Mouse (Mus musculus): ENCODE measurements around the gene Rabgap1. TPM values are rescaled to one million over a fixed set of nuclear protein-coding genes. Genes with fewer than 3 reads are reported as not detected.

The Rabgap1 gene
- polyA plus RNA-seq (2016; fragmentation: Nextera tagmentation; extraction: Ambion mirVana) = 52.7 and 61.1 TPM in 2 replicates

- Histone ChIP-seq H3K4me1 (peaks cover 6% of the 10 kb centered on the region; the same call in 1 of the 2 replicates), H3K4me3 (peak within 1 kb of the TSS; percentile 84), H3K36me3 (no peaks in the 10 kb centered on the region), H3K27me3 (replicated peaks) (no peaks in the 10 kb centered on the region), H3K27ac (peak within 1 kb of the TSS; percentile 66), H3K9ac (peak within 1 kb of the TSS; percentile 90), H3K9me3 (no peaks in the 10 kb centered on the region), H3K4me2 (replicated peaks) (peak within 1 kb of the TSS; percentile 74)
- peak; percentile 99 for ATAC-seq (ENCODE audit: low FRiP score, low read depth)
- 1% methylated on average over 51 of the region's 51 CpGs for WGBS
Measured at GRCm38 (mm10) chr2:37442611-37443591, at the start of gene Rabgap1, which contains the start of the genes Zbtb26 and Zbtb6. Rabgap1 (plus strand) TSS chr2:37443279. Zbtb26 (minus strand) TSS chr2:37443135. Zbtb6 (minus strand) TSS chr2:37443171.

- H3K4me2 ChIP-seq (replicated peaks) = no peak overlapping the region
Measured at GRCm38 (mm10) chr2:37395539-37395938, 47.5 kb upstream of the Rabgap1 start.

GRCm38 (mm10) chr2:37421903-37422302, 21.2 kb upstream of the Rabgap1 start:
- Histone ChIP-seq H3K4me2 (replicated peaks) (peak overlapping the region; percentile 68), H3K27ac (peak overlapping the region; percentile 89), H3K4me1 (peaks cover 6% of the 10 kb centered on the region), H3K4me3 (peak overlapping the region; percentile 98), H3K9me3 (no peaks in the 10 kb centered on the region), H3K9ac (peak overlapping the region; percentile 99), H3K27me3 (replicated peaks) (no peaks in the 10 kb centered on the region), H3K36me3 (no peaks in the 10 kb centered on the region)
- ATAC-seq (ENCODE audit: low FRiP score, low read depth) = no peak
- WGBS = 10% methylated on average over 3 of the region's 3 CpGs

More at GRCm38 (mm10) chr2:37395539-37395938, 47.5 kb upstream of the Rabgap1 start:
- ATAC-seq (ENCODE audit: low FRiP score, low read depth) = no peak
- no peaks in the 10 kb centered on the region for H3K4me1 ChIP-seq
- H3K9me3 ChIP-seq = no peaks in the 10 kb centered on the region
- no peak overlapping the region for H3K27ac ChIP-seq
- peaks cover 21% of the 10 kb centered on the region for H3K36me3 ChIP-seq
- H3K9ac ChIP-seq = no peak overlapping the region
- 71% methylated on average over 1 of the region's 1 CpGs for WGBS
- H3K27me3 ChIP-seq (replicated peaks) = no peaks in the 10 kb centered on the region
- no peak overlapping the region for H3K4me3 ChIP-seq

- H3K9me3 ChIP-seq = no peaks in the 10 kb centered on the region
- no peaks in the 10 kb centered on the region for H3K27me3 ChIP-seq (replicated peaks)
- peak within 1 kb of the TSS; percentile 98 for H3K4me3 ChIP-seq
- peak within 1 kb of the TSS; percentile 89 for H3K27ac ChIP-seq
- peak within 1 kb of the TSS; percentile 68 for H3K4me2 ChIP-seq (replicated peaks)
- no peaks in the 10 kb centered on the region for H3K36me3 ChIP-seq
- ATAC-seq (ENCODE audit: low FRiP score, low read depth) = peak; percentile 99
- H3K4me1 ChIP-seq = peaks cover 6% of the 10 kb centered on the region
- WGBS = under 1% methylated on average over 73 of the region's 75 CpGs
- peak within 1 kb of the TSS; percentile 99 for H3K9ac ChIP-seq
Measured at GRCm38 (mm10) chr2:37422306-37423304, 20.5 kb upstream of the Rabgap1 start, which contains the start of gene Rc3h2. Rc3h2 (minus strand) TSS chr2:37422903.

- H3K27ac ChIP-seq = no peak overlapping the region
- H3K36me3 ChIP-seq = peaks cover under 1% of the 10 kb centered on the region; the same call in 1 of the 2 replicates
- no peak for ATAC-seq (ENCODE audit: low FRiP score, low read depth)
- no peak overlapping the region for H3K4me3 ChIP-seq
- H3K9ac ChIP-seq = no peak overlapping the region
- no peaks in the 10 kb centered on the region for H3K27me3 ChIP-seq (replicated peaks)
- H3K4me1 ChIP-seq = peaks cover 6% of the 10 kb centered on the region
- no peaks in the 10 kb centered on the region for H3K9me3 ChIP-seq
- WGBS = 63% methylated on average over 3 of the region's 3 CpGs
- H3K4me2 ChIP-seq (replicated peaks) = no peak overlapping the region
Measured at GRCm38 (mm10) chr2:37423671-37424070, 19.4 kb upstream of the Rabgap1 start.

GRCm38 (mm10) chr2:37430593-37431464, 12.2 kb upstream of the Rabgap1 start:
- H3K9ac ChIP-seq = peak overlapping the region; percentile 82
- ATAC-seq (ENCODE audit: low FRiP score, low read depth) = peak; percentile 97
- H3K4me1 ChIP-seq = peaks cover 11% of the 10 kb centered on the region
- H3K36me3 ChIP-seq = peaks cover 10% of the 10 kb centered on the region; the same call in 1 of the 2 replicates
- H3K4me2 ChIP-seq (replicated peaks) = peak overlapping the region; percentile 82
- peak overlapping the region; percentile 60 for H3K4me3 ChIP-seq
- no peaks in the 10 kb centered on the region for H3K27me3 ChIP-seq (replicated peaks)
- no peaks in the 10 kb centered on the region for H3K9me3 ChIP-seq
- H3K27ac ChIP-seq = peak overlapping the region; percentile 96
- under 1% methylated on average over 38 of the region's 38 CpGs for WGBS

GRCm38 (mm10) chr2:37431609-37432008, 11.5 kb upstream of the Rabgap1 start:
- H3K9ac ChIP-seq = peak overlapping the region; percentile 82
- H3K36me3 ChIP-seq = peaks cover 10% of the 10 kb centered on the region; the same call in 1 of the 2 replicates
- H3K4me2 ChIP-seq (replicated peaks) = peak overlapping the region; percentile 82
- H3K27me3 ChIP-seq (replicated peaks) = no peaks in the 10 kb centered on the region
- 24% methylated on average over 7 of the region's 7 CpGs for whole genome bisulfite sequencing
- 0 out of 2 replicates have a peak overlapping the region, but pooled peaks have one; percentile 59 for H3K27ac ChIP-seq
- peak overlapping the region; percentile 60 for H3K4me3 ChIP-seq
- peak; percentile 57 for ATAC-seq (ENCODE audit: low FRiP score, low read depth)
- no peaks in the 10 kb centered on the region for H3K9me3 ChIP-seq
- H3K4me1 ChIP-seq = peaks cover 11% of the 10 kb centered on the region

- Histone ChIP-seq H3K9ac (peak overlapping the region; percentile 94), H3K9me3 (no peaks in the 10 kb centered on the region), H3K4me1 (peaks cover 6% of the 10 kb centered on the region; the same call in 1 of the 2 replicates), H3K27ac (peak overlapping the region; percentile 57; the same call in 1 of the 2 replicates), H3K4me2 (replicated peaks) (peak overlapping the region; percentile 91), H3K4me3 (peak overlapping the region; percentile 95), H3K27me3 (replicated peaks) (no peaks in the 10 kb centered on the region), H3K36me3 (no peaks in the 10 kb centered on the region; the same call in 1 of the 2 replicates)
- WGBS = 9% methylated on average over 44 of the region's 44 CpGs
- peak; percentile 98 for ATAC-seq (ENCODE audit: low FRiP score, low read depth)
Measured at GRCm38 (mm10) chr2:37451667-37452375, 8.7 kb downstream of the Rabgap1 start.

GRCm38 (mm10) chr2:37452376-37452760, 9.3 kb downstream of the Rabgap1 start:
- Histone ChIP-seq H3K4me1 (peaks cover 6% of the 10 kb centered on the region; the same call in 1 of the 2 replicates), H3K9me3 (no peaks in the 10 kb centered on the region), H3K9ac (peak overlapping the region; percentile 94), H3K36me3 (no peaks in the 10 kb centered on the region; the same call in 1 of the 2 replicates), H3K27ac (peak overlapping the region; percentile 57; the same call in 1 of the 2 replicates), H3K4me3 (peak overlapping the region; percentile 95), H3K27me3 (replicated peaks) (no peaks in the 10 kb centered on the region), H3K4me2 (replicated peaks) (peak overlapping the region; percentile 91)
- ATAC-seq (ENCODE audit: low FRiP score, low read depth) = peak; percentile 90
- WGBS = under 1% methylated on average over 24 of the region's 24 CpGs

- WGBS = 96% methylated on average over 4 of the region's 4 CpGs
- Histone ChIP-seq H3K27me3 (replicated peaks) (no peaks in the 10 kb centered on the region), H3K36me3 (no peaks in the 10 kb centered on the region), H3K4me1 (no peaks in the 10 kb centered on the region), H3K9me3 (no peaks in the 10 kb centered on the region), H3K27ac (no peak overlapping the region), H3K4me2 (replicated peaks) (no peak overlapping the region), H3K9ac (no peak overlapping the region), H3K4me3 (no peak overlapping the region)
- ATAC-seq (ENCODE audit: low FRiP score, low read depth) = no peak
Measured at GRCm38 (mm10) chr2:37460707-37461106, 17.6 kb downstream of the Rabgap1 start.
